Mouse (Mus musculus) embryonic facial prominence, embryonic 11.5 days (tissue): ENCODE results near the gene Itk. TPM values are rescaled to one million over a fixed set of nuclear protein-coding genes. Genes with fewer than 3 reads are reported as not detected.

Experiments
- ATAC-seq: fragments of 200-750 bp; cut with Nextera tagmentation; replicated peaks from 2 replicates; pipeline ENCODE4 v1.8.0; 2017; ENCODE audit warnings: low read depth; ENCODE audit not compliant: insufficient number of reproducible peaks, low FRiP score, low TSS enrichment
- DNase-seq: peaks from one replicate; pipeline ENCODE4 v3.0.0-alpha.2; 2015; ENCODE audit warnings: low spot score
- H3K27ac ChIP-seq: fragments of 300-500 bp; sonication (generic); replicated peaks from 2 replicates; pipeline ENCODE4 v1.5.1; 2014; ENCODE audit warnings: mild to moderate bottlenecking, low read depth, low read length, control low read depth
- H3K27me3 ChIP-seq: fragments of 300-500 bp; sonication (generic); 2 replicates; pipeline ENCODE4 v1.6.1; 2014; ENCODE audit warnings: mild to moderate bottlenecking, low read length, moderate library complexity, mixed read lengths; ENCODE audit not compliant: control insufficient read depth, insufficient read depth
- H3K36me3 ChIP-seq: fragments of 300-500 bp; sonication (generic); replicated peaks from 2 replicates; pipeline ENCODE4 v1.6.1; 2014; ENCODE audit warnings: low read depth, mild to moderate bottlenecking, low read length, moderate library complexity, mixed read lengths; ENCODE audit not compliant: control insufficient read depth, insufficient read depth
- H3K4me1 ChIP-seq: fragments of 300-500 bp; sonication (generic); 2 replicates; pipeline ENCODE4 v1.6.1; 2014; ENCODE audit warnings: low read length, mixed read lengths; ENCODE audit not compliant: control insufficient read depth, insufficient read depth
- H3K4me2 ChIP-seq: fragments of 300-500 bp; sonication (generic); 2 replicates; pipeline ENCODE4 v1.6.1; 2014; ENCODE audit warnings: low read depth, mild to moderate bottlenecking, control low read depth, low read length, moderate library complexity
- H3K4me3 ChIP-seq: fragments of 300-500 bp; sonication (generic); 2 replicates; pipeline ENCODE4 v1.5.1; 2014; ENCODE audit warnings: low read depth, low read length, control low read depth
- H3K9ac ChIP-seq: fragments of 300-500 bp; sonication (generic); replicated peaks from 2 replicates; pipeline ENCODE4 v1.6.1; 2014; ENCODE audit warnings: mild to moderate bottlenecking, control low read depth, low read length
- H3K9me3 ChIP-seq: fragments of 300-500 bp; sonication (generic); replicated peaks from 2 replicates; pipeline ENCODE4 v1.6.1; 2016; ENCODE audit warnings: mild to moderate bottlenecking, low read length, inconsistent platforms, mixed read lengths; ENCODE audit not compliant: control insufficient read depth
- WGBS: fragments of 180-500 bp; shearing (Covaris S2); extraction: QIAGEN DNeasy Blood & Tissue Kit; methylation state at CpG from one replicate; pipeline ENCODE4 v1.1.7; 2014; 5-methylcytosine and 5-hydroxymethylcytosine counted together
- polyA plus RNA-seq: library from polyadenylated mRNA; unstranded; fragments of >200 nt; fragmentation: Nextera tagmentation; extraction: Ambion mirVana; gene quantifications from 2 replicates; pipeline ENCODE4 v1.2.1, GENCODE M21; 2014

Itk gene
- polyA plus RNA-seq, 1 experiment from 2014 or later, result not detected

- H3K4me1 ChIP-seq, result no peaks in the 10 kb centered on the region
- WGBS, result 81% methylated on average over 8 of the region's 8 CpGs
- H3K36me3 ChIP-seq, result no peaks in the 10 kb centered on the region
- H3K27ac ChIP-seq, result no peak overlapping the region
- ATAC-seq, result no peak
- H3K4me2 ChIP-seq, result no peak overlapping the region
- H3K27me3 ChIP-seq, result no peaks in the 10 kb centered on the region
- no peak overlapping the region for H3K9ac ChIP-seq
- H3K9me3 ChIP-seq, result no peaks in the 10 kb centered on the region
- no peak overlapping the region for H3K4me3 ChIP-seq
- no peak for DNase-seq
These were observed 32.0 kb upstream of the Itk start for GRCm38 (mm10) chr11:46421086-46421888.

DNA sequence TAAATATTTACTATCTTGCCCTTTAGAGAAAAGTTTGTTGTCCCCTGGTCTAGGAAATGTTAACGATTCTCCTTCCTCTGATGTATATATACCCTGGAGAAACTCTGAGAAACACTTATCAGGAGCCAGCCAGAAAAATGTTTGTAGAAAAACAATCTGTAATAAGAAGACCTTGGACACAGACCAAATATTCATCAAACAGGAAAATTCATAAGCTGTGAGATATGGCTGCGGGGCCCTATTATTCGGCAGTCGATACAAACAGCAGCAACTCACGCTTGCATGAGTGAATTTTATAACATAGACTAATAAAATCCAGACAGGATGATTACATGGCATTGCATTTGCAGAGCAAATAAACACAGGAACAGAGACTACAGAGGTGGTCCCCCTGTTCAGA, 29.5 kb upstream of the Itk start:
- Histone ChIP-seq H3K9ac (no peak overlapping the region), H3K4me3 (no peak overlapping the region), H3K36me3 (no peaks in the 10 kb centered on the region), H3K4me1 (no peaks in the 10 kb centered on the region), H3K27me3 (no peaks in the 10 kb centered on the region), H3K9me3 (no peaks in the 10 kb centered on the region), H3K4me2 (no peak overlapping the region), H3K27ac (no peak overlapping the region)
- ATAC-seq (no peak), DNase-seq (no peak)
- 81% methylated on average over 5 of the region's 5 CpGs for WGBS

- ATAC-seq (no peak), DNase-seq (peak; percentile 56)
- Histone ChIP-seq H3K36me3 (no peaks in the 10 kb centered on the region), H3K9ac (no peak overlapping the region), H3K4me3 (no peak overlapping the region), H3K4me2 (no peak overlapping the region), H3K27me3 (no peaks in the 10 kb centered on the region), H3K4me1 (no peaks in the 10 kb centered on the region), H3K27ac (no peak overlapping the region), H3K9me3 (no peaks in the 10 kb centered on the region)
- 33% methylated on average over 1 of the region's 1 CpGs for WGBS
These were observed 29.1 kb upstream of the Itk start for GRCm38 (mm10) chr11:46418438-46418837.

- Histone ChIP-seq H3K4me3 (no peak overlapping the region), H3K9ac (no peak overlapping the region), H3K36me3 (no peaks in the 10 kb centered on the region), H3K4me1 (no peaks in the 10 kb centered on the region), H3K27ac (no peak overlapping the region), H3K27me3 (no peaks in the 10 kb centered on the region), H3K9me3 (no peaks in the 10 kb centered on the region), H3K4me2 (no peak overlapping the region)
- WGBS, result 35% methylated on average over 2 of the region's 2 CpGs
- no peak for ATAC-seq
- DNase-seq, result no peak
These were observed 20.8 kb upstream of the Itk start for GRCm38 (mm10) chr11:46410018-46410563.

DNA sequence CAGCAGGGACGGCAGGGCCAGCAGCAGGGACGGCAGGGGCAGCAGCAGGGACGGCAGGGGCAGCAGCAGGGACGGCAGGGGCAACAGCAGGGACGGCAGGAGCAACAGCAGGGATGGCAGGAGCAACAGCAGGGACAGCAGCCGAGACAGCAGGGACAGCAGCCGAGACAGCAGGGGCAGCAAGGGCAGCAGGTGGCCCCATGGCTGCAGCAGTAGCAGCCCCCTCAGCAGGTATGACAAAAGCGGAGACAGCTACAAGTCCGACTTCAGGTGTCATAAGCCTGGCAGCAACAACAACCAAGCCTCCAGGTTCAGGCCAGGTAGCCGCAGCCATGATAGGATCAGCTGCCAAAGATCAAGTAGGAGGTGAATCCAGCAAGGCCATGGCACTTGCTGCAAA, 17.4 kb upstream of the Itk start:
- Histone ChIP-seq H3K27ac (no peak overlapping the region), H3K9ac (no peak overlapping the region), H3K4me3 (no peak overlapping the region), H3K9me3 (no peaks in the 10 kb centered on the region), H3K27me3 (no peaks in the 10 kb centered on the region), H3K36me3 (no peaks in the 10 kb centered on the region), H3K4me1 (no peaks in the 10 kb centered on the region), H3K4me2 (no peak overlapping the region)
- ATAC-seq (no peak), DNase-seq (no peak)
- 37% methylated on average over 10 of the region's 10 CpGs for WGBS

- Histone ChIP-seq H3K27me3 (no peaks in the 10 kb centered on the region), H3K9ac (no peak overlapping the region), H3K4me2 (no peak overlapping the region), H3K4me3 (no peak overlapping the region), H3K4me1 (no peaks in the 10 kb centered on the region), H3K9me3 (no peaks in the 10 kb centered on the region), H3K27ac (no peak overlapping the region), H3K36me3 (no peaks in the 10 kb centered on the region)
- no peak for DNase-seq
- WGBS, result 85% methylated on average over 16 of the region's 16 CpGs
- ATAC-seq, result no peak
These were observed 15.7 kb upstream of the Itk start for GRCm38 (mm10) chr11:46404986-46405385.

GRCm38 (mm10) chr11:46401555-46401954, 12.2 kb upstream of the Itk start:
- WGBS, result 79% methylated on average over 12 of the region's 12 CpGs
- Histone ChIP-seq H3K36me3 (no peaks in the 10 kb centered on the region), H3K4me3 (no peak overlapping the region), H3K4me2 (no peak overlapping the region), H3K27me3 (no peaks in the 10 kb centered on the region), H3K4me1 (no peaks in the 10 kb centered on the region), H3K27ac (no peak overlapping the region), H3K9ac (no peak overlapping the region), H3K9me3 (no peaks in the 10 kb centered on the region)
- ATAC-seq (no peak), DNase-seq (no peak)

DNA sequence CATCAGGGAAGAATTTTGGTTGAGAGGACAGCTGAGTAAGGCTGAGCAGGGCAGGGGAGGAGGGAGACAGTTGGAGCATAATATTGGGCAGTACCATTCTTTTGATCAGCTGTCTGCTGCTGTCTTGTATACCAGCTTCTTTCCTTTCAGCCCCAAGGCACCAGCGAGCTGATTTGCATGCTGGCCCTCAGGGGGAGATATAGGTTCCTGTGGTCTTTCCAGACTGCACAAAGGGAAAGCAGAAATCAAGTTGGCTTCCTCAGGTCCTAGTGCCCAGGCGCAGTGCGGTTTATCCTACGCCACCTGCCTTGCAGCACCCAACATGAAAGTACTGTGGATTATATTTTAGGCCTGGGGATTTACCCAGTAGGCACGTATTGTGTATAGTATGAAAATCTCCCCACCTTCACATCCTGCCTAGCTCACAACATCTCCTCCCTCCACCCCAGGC, 9.6 kb upstream of the Itk start:
- 70% methylated on average over 5 of the region's 5 CpGs for WGBS
- Histone ChIP-seq H3K4me3 (no peak overlapping the region), H3K27me3 (no peaks in the 10 kb centered on the region), H3K36me3 (no peaks in the 10 kb centered on the region), H3K9ac (no peak overlapping the region), H3K4me2 (no peak overlapping the region), H3K9me3 (no peaks in the 10 kb centered on the region), H3K27ac (no peak overlapping the region), H3K4me1 (no peaks in the 10 kb centered on the region)
- DNase-seq (no peak), ATAC-seq (no peak)
